Mouse (Mus musculus) gastrocnemius, postnatal 36 days (tissue): Measurements from ENCODE around the gene Slamf6. TPM values are rescaled to one million over a fixed set of nuclear protein-coding genes. Genes with fewer than 3 reads are reported as not detected.
"Not testable (repeated sequence)": the region's sequence is repeated elsewhere in the genome, so short reads cannot be mapped to it uniquely, and the experiment has no call there.

Experiments used
- DNase-seq, 2 experiments: peaks; one replicate each; pipeline ENCODE4 v3.0.0; 2022
- intact Hi-C: fragments of 180-260 bp; cut with DNase I; formaldehyde crosslinking; loops from one replicate; pipeline ENCODE4 v1.15.1; 2025
- total RNA-seq, 2 experiments: library from RNA; stranded (reverse); gene quantifications; 2 replicates each; pipeline ENCODE4 v1.2.3; 2021

The Slamf6 gene
- total RNA-seq, 2 experiments from 2014 or later: 1.3 TPM; not detected in 1

DNA sequence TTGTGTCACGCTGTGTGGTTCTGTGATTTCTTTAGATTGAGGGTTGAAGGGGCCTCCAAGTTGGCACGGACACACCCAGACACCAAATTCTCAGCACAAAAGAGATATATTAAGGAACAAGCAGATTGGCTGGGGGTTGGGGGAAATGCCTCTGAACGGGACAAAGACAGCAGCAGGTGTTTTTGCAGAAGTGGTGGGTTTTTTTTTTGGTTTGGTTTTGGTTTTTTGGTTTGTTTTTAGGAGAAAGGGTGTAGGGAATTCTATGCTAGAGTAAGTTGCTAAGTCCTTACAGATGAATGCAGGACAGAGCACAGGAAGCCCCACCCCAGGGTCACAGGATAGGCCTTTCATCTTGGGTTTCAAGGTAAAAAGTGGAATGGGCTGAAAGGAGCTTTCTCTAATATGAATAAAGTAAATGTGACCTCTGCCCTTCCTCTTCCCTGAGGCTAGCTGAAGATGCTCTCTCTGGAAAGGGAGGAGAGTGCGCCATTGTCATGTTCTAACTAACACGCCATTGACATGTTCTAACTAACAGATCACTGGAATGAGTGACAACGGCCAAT, 31.7 kb downstream of the Slamf6 start:
- intact Hi-C loops: no loop called here
- DNase-seq: no peak

DNA sequence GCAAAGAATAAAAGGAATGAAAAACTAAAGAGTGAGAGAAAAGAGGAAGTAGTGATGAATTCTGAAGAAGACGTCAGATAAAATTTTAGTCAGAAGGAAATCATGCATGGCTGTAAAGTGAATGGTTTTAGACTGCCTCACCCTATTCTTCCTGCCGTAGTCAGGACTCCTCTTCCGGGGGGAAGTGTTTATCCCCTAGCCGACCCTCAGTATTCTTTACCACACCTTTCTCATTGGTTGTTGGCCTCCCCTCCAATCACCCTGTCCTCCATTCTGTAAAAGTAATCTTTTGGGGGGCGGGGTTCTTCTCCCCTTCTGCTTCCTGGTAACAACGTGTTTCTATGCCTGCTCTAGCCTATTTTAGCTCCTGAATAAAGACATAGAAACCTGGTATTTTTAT, 37.8 kb downstream of the Slamf6 start:
- intact Hi-C loops: no loop called here
- no peak for DNase-seq

DNA sequence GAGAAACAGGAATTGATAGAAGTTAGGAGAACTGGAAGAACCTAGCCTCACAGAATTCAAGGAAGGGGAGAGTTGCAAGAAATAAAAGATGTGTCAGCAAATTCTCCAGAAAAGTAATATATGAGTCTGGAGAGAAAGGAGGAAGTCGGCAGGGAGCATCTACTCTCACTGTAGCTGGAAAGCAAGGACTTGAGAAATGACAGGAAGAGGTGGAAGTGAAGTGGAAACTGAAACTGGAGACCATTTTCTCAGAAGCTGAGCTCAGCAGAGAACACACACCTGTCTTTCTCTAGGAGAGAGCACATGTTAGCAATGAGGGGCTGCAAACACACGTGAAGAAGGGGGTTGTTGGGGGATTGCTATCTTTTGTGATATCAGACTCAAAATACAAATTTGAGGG, 40.1 kb downstream of the Slamf6 start:
- DNase-seq: no peak
- intact Hi-C loops: no loop called here

DNA sequence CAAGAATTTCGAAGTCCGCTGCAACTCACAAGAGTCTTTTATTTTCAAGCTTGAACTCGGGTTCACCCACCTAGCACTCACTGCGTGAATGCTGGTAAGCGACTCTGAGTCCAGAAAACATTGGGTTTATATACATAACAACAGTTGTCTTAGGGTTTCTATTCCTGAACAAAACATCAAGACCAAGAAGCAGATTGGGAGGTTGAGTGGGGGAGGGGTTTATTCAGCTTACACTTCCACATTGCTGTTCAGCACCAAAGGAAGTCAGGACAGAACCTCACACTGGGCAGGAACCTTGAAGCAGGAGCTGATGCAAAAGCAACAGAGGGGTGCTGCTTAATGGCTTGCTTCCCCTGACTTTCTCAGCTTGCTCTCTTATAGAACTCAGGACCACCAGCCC, 43.4 kb downstream of the Slamf6 start:
- intact Hi-C loops: no loop called here
- DNase-seq: no peak

DNA sequence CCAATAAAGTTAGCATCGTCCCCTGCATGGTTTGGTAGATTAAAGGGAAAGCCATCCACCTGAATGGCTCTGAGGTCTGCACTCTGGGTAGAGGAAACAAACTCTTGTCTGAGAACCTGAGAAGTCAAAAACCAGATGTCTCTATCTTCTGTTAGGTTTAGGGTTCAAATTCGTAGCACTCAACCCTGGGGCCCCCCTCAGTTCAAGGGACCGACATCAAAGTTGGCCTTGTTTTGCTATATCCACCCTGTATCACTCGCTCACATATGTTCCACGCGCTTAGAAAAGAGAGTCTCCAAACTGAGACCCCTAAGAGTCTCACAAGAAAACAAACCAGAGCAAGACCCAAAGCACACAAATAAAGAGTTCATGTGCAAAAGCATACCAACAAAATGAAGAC, 44.4 kb downstream of the Slamf6 start:
- intact Hi-C loops: no loop called here
- no peak for DNase-seq

DNA sequence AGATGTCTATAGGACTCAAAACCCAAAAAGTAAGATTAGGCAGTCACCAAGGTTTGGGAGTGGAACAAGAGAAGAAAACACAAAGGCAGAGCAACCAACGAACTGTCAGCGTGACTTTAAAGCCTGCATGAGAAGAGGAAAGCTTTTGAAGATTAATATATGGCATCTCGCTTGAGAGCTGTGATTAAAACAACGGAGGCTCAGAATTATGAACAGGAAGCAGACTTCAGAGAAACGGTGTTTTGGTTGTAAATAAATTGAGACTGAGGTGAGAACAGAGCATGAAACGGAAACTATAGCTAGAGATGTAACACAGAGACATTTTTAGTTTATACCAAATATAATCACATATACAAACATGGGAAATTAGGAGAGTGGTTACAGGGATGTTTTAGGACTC, 46.3 kb downstream of the Slamf6 start:
- no peak for DNase-seq
- intact Hi-C loops: no loop called here

DNA sequence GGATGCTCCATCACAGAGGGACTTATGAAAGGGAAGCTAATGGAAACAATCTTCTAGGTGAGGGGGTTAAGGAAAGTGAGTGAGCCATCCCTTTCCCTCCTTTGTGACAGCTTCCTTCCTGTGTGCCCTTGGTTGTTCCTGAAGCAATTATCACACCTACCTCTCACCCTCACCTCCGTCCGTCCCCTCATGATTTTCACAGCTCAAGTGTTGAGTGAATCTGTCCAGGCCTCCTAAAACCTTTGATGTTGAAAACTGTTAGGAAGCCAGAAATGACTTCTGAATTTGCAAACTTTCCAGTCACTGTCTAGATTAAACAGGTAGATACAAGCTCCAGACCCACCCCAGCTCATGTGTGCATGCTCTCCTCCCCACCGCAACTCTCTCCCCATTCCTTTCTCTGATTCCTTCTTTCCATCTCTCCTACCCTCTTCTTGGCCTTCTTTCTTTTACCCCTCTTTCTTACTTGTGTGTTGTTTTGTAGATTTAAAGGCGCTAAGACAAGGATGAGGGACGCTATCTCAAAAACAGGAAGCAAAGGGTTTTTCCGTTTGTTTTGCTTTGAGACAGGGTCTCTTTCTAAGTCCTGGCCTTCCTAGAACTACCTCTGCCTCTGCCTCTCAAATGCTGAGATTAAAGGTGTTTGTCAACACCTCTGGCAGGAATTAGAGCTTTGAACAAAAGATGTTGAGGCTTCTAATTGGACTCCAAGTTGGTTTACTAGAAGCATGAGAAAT, 48.9 kb downstream of the Slamf6 start:
- no peak for DNase-seq
- intact Hi-C loops: no loop called here

DNA sequence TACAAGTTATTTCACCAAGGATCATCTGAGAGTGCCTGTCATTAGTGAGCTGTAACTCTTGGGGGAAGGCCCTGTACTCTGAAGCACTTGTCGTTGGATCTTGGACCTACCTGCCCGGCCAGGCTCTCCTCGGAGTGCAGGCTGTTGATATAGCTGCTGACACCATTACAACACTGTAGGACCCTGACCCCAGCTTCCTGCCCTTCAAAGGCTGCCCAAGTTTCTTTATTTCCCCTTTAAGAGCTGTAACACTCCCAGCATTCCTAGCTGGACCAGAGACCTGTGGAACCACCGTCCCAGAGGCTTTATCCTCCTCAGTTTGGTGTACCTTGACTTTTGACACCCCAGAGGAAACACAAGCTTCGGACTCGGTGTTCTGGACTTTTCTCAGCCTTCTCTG, 51.9 kb downstream of the Slamf6 start:
- DNase-seq: no peak
- intact Hi-C loops: no loop called here

DNA sequence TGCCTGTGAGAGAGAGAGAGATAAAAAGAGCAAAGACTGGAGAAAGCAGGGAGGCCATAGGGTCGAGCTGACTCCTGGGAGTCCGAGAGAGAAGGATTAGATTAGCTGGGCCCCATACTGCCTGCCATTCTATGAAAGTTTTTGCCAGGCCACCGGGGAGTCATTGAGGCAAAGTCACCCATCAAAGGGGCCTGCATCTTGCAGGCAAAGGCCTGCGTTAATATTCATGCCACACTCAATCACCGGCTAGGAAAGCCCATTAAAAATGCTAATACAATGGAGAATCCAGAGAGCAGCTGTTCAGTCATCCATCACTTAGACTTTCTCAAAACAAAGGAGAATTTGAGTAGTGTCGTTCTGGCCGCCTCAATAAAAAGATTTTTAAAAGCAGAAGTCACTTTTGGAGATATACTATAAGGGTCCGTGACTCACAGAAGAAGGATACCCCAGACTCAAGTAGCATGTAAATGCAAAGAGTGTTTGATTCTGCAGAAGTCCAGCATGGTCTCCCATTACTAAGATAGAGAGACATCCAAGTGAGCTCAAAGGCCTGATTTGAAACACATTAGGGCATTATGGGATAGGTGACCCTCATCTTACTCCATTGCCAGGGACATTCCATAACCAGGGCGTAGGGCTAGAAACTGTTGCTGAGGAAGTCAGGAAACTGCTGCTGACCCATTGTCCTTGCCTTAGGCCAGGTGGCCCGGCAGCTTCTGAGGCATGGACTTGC, 53.7 kb downstream of the Slamf6 start:
- DNase-seq: no peak
- intact Hi-C loops: no loop called here

DNA sequence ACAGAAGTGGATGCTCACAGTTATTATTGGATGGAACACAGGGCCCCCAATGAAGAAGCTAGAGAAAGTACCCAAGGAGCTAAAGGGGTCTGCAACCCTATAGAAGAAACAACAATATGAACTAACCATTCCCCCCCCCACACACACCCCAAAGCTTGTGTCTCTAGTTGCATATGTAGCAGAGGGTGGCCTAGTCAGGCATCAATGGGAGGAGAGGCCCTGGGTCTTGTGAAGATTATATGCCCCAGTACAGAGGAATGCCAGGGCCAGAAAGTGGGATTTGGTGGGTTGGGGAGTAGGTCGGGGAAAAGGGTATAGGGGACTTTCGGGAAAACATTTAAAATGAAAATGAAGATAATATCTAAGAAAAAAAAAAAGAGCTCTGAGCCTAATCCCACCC, 57.0 kb downstream of the Slamf6 start:
- DNase-seq, intact Hi-C loops: not testable (repeated sequence)

DNA sequence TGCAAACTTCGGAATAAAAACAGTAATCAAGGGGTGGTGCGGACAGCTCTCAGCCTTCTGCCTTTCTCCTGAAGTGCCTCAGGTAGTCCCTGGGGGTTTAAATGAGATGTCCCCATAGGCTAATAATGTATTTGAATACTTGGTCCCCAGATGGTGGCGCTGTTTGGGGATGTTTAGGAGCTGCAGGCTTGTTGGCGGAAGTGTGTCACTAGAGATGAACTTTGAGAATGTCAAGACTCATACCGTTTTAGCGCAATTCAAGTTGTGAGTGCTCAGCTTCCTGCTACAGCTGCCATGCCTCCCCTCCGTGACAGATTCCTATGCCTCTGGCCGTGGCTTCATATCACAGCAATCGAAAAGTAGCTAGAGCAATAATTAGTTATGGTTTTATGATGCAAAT, 58.1 kb downstream of the Slamf6 start:
- DNase-seq: no peak
- intact Hi-C loops: no loop called here

DNA sequence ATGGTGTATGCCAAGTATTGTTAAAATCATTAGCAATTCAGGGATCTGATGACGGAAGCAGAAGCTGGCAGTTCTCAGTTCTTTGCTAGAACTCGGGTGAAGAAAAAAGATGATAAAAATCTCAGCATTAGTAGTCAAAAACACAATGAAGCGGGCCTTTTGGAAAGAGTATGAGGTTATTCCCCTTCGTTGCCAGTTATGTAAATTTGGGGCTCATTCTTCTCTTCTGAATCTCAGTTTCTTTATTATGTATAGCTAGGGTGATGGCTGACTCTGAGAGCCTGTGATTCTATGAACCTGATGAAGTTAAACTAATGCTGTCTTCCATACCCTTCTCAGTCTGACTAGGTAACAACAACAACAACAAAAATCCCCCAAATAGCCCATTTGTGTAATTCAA, 58.5 kb downstream of the Slamf6 start:
- intact Hi-C loops: no loop called here
- DNase-seq: no peak

DNA sequence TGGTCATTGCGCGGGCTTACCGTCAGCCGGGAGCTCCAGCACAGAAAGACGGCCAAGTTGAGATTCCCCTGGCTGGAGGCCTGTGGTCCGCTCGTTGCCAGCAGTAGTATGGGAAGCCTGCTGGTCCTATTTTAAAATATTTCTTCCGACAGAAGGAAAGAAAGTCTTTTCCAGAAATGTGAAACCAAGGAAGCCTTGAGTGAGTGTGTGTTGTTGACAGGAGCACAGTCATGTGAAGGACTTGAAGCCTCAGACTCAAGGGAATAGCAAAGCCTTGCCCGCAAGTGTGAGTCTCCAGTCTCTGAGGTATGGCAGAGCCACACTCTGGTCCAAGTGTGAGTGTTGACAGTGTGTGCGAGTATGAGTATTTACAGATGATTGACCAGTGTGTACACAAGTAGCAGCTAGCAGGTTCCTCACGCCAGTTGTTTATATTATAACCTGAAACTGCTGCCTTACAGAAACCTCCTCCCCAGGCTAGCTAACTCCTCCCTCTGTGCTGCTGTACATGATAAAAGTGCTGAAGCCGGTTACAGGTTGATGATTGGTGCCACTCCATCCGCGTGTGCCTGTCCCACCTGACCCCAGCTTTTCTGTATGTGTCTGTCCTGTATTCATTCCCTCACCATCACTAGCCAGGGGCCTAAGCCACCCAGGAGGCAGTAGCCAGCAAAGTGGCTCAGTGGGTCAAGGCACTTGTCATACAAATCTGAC, 59.7 kb downstream of the Slamf6 start:
- no peak for DNase-seq

DNA sequence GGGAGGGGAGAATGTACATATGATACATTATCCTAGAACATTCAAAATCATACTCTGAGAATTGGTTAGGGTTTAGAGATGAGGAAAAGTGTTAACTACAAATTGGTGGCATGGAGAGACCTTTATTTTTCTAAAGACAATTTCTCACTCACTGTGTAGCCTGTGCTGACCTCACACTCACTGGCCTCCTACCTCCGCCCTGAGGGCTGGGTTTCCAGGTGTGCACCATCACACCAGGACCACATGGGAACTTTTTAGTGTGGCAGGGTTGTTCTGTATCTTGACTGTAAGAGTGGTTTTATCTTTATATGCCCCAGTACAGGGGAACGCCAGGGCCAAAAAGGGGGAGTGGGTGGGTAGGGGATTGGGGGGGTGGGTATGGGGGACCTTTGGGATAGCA, 60.6 kb downstream of the Slamf6 start:
- intact Hi-C loops: no loop called here
- no peak for DNase-seq

More for the DNA sequence above, 59.7 kb downstream of the Slamf6 start:
- intact Hi-C loops: no loop called here

DNA sequence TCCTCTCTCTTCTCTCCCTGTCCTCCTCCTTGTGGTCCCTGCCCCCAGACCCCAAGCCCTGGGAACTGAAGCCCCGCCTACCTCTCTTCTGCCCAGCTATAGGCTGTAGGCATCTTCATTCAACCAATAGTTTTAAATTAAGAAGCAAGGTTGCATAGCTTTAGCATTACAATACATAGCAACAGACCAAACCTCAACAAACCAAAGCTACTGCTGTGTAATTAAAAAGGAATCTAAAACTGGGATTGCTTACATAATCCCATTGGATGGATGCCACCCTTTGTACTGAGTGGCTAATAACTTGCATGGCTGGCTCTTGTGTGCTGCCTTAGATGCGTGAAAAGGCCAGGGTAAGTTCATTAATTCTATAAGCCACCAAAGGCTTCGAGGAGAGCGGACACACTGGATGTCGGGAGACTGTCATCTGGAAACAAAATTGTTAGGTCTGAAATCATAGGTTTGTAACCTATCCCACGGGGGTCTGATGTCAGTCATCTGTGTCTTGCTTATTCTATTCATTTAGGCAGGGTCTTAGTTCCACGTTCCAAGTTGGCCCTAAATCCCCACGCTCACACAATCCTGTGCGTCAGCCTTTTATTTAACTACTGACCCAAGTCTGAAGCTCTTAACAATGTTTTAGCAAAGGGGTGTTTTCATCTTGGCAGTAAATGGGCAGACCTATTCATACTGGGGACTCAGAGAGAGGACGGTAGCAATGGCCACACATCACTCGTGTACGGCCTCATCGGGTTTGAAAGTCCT, 62.8 kb downstream of the Slamf6 start:
- intact Hi-C loops: no loop called here
- DNase-seq: no peak

DNA sequence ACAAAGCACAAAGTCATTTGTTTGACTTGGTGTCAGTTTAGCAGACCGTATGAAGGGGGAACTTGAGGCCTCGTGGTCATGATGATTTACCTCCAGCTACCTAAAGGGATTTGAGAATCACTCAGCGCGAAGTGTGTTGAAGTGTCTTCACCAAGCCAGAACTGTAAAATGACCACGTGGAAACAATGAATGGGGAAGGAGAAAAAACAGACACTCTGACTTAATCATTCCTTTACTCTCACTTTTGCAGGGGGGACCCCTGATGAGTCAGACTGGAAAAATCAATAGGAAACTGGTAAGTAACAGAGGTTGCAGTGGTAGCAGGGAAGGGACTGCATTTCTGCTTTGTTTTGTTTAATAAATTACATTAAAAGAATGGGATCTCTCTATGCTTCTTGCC, 64.9 kb downstream of the Slamf6 start:
- DNase-seq: no peak
- intact Hi-C loops: no loop called here

DNA sequence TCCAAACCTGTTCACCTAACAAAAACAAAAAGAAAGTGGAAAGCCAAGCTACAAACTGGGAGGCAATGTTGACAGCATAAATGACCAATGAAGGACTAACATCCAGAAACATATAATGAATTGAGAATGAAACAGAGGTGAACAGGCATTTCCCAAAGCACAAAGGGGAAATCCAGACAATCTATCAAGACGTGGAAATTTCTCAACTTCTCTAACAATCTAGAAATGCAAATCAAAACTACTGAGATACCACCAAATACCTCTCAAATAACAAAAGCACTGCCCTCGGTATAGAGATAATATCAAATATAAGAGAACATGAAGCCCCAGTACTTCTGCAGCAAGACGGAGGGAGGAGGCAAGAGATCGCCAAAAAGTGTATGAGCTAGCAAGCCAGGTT, 65.4 kb downstream of the Slamf6 start:
- intact Hi-C loops: no loop called here
- no peak for DNase-seq

DNA sequence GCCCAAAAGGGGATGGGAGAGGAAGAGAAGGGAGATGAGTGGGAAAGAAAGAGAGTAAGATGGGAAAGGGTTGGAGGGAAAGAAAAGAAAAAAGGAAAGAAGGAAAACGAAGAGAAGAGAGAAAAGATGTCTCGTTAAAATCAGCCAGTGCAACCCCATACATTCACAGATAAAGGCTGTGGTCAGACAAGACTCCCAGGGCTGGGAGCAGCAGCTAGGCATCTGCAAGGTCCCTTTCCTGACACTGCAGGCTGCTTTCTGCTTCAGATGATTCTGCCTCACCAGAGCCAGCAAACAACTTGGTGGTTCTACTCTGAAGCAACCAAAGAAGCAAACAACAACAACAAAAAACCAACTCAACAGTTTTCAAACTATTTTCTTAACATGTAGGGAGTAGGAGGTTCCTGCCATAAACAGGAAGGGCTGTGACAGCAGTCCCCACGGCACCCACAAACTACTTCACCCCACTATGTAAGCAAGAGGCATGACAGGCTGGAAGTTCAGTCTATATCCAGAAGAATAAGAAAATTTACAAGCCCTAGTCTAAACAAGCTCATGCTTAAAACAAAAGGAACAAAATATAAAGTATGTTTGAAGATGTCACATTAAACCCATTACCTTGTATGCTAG, 66.2 kb downstream of the Slamf6 start:
- intact Hi-C loops: no loop called here
- no peak for DNase-seq

DNA sequence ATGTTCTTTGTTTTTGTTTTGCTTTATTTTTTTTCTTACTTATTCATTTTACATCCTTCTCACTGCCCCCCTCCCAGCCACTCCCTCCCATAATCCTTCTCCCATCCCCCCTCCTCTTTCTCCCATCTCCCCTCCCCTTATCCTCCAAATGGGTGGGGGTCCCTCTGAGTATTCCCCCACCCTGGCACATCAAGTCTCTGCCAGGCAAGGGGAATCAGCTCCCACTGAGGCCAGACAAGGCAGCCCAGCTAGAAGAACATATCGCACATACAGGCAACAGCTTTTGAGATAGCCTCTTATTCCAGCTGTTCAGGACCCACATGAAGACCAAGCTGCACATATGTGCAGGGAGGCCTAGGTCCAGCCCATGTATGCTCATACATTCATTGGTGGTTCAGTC, 66.8 kb downstream of the Slamf6 start:
- intact Hi-C loops: no loop called here
- no peak for DNase-seq

DNA sequence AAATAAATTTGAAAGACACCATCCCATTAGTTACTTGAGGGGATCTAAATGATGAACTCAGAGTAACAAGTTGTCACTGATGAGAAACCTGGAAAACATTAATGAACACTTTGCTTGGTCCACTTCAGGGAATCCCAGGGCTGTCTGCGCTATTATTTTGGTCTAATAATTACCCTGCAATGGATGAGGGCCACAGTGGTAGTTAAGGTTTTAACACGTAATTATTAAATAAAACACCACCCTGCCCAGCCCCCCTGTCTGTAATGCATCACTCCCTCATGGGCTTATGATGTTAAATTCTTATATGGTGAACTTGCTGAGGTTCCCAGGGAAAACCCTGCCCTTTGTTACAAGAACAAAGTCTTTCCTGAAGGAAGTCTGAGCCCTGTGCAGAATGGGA, 74.6 kb downstream of the Slamf6 start:
- intact Hi-C loops: no loop called here
- no peak for DNase-seq
